Mouse (Mus musculus) left cerebral cortex, postnatal 14 days (tissue): ENCODE data around the gene Snap47. TPM values are rescaled to one million over a fixed set of nuclear protein-coding genes. Genes with fewer than 3 reads are reported as not detected.
"Not testable (repeated sequence)": the region's sequence is repeated elsewhere in the genome, so short reads cannot be mapped to it uniquely, and the experiment has no call there.

Source experiments
- DNase-seq, 2 experiments: peaks; one replicate each; pipeline ENCODE4 v3.0.0; 2021 to 2022; ENCODE audit warnings: low spot score in 2 of 2, mixed read lengths in 1 of 2
- intact Hi-C: fragments of 180-260 bp; cut with DNase I; formaldehyde crosslinking; loops from one replicate; pipeline ENCODE4 v1.15.1; 2025
- total RNA-seq, 2 experiments: library from RNA; stranded (reverse); gene quantifications; 2 replicates each; pipeline ENCODE4 v1.2.3; 2021

Snap47 gene
- total RNA-seq, 2 experiments from 2014 or later = 388 to 398 TPM

GRCm38 (mm10) chr11:59385123-59385522, 65.9 kb downstream of the Snap47 start:
- intact Hi-C loops = no loop called here
- no peak for DNase-seq

- intact Hi-C loops = no loop called here
- DNase-seq = no peak
Observed at GRCm38 (mm10) chr11:59384441-59384959, 66.5 kb downstream of the Snap47 start.

GRCm38 (mm10) chr11:59379547-59379946, 71.4 kb downstream of the Snap47 start:
- intact Hi-C loops = no loop called here
- DNase-seq = no peak

GRCm38 (mm10) chr11:59377999-59378398, 73.0 kb downstream of the Snap47 start:
- intact Hi-C loops = no loop called here
- no peak for DNase-seq

GRCm38 (mm10) chr11:59375475-59375874, 75.5 kb downstream of the Snap47 start, which contains the start of gene Prss38:
Gene Prss38 (minus strand): TSS chr11:59375657.
- intact Hi-C loops = no loop called here
- DNase-seq = no peak

GRCm38 (mm10) chr11:59369848-59370247, 81.1 kb downstream of the Snap47 start:
- intact Hi-C loops = no loop called here
- DNase-seq = no peak

GRCm38 (mm10) chr11:59367955-59368354, 83.0 kb downstream of the Snap47 start:
- intact Hi-C loops, DNase-seq: not testable (repeated sequence)

GRCm38 (mm10) chr11:59366633-59367032, 84.4 kb downstream of the Snap47 start:
- intact Hi-C loops = no loop called here
- DNase-seq = no peak

- DNase-seq = no peak
- intact Hi-C loops = no loop called here
Observed at GRCm38 (mm10) chr11:59366031-59366430, 85.0 kb downstream of the Snap47 start.

- intact Hi-C loops = no loop called here
- no peak for DNase-seq
Observed at GRCm38 (mm10) chr11:59364417-59364816, 86.6 kb downstream of the Snap47 start.

- intact Hi-C loops = no loop called here
Observed at GRCm38 (mm10) chr11:59364007-59364406, 87.0 kb downstream of the Snap47 start.

GRCm38 (mm10) chr11:59361291-59361690, 89.7 kb downstream of the Snap47 start:
- intact Hi-C loops = no loop called here
- DNase-seq = no peak

More at GRCm38 (mm10) chr11:59364007-59364406, 87.0 kb downstream of the Snap47 start:
- DNase-seq = no peak

Other genes starting within 250 kb of the Snap47 start
- 10 to 100 TPM; 38.5 to 39.9 TPM for gene Mrpl55, start 248.7 kb downstream of the Snap47 start, total RNA-seq
- gene 2310033P09Rik, start 242.9 kb downstream of the Snap47 start, total RNA-seq = 10 to 100 TPM; 18.3 to 19.2 TPM
- 100 to 1,000 TPM; 417 to 455 TPM for gene Arf1, start 222.9 kb downstream of the Snap47 start, total RNA-seq
- not detected for gene Wnt3a, start 160.4 kb downstream of the Snap47 start, total RNA-seq
- gene Wnt9a, start 144.3 kb downstream of the Snap47 start, total RNA-seq = 10 to 100 TPM; 17.1 to 19.9 TPM
- gene Prss38, start 75.5 kb downstream of the Snap47 start, total RNA-seq = not detected
- 10 to 100 TPM; 30.7 to 32.7 TPM for gene Jmjd4, start 1.1 kb downstream of the Snap47 start, total RNA-seq
- 1 to 10 TPM; 3.7 to 3.9 TPM for gene Zfp867, start 21.3 kb upstream of the Snap47 start, total RNA-seq
- 10 to 100 TPM; 12.5 to 14.0 TPM for gene Zkscan17, start 75.6 kb upstream of the Snap47 start, total RNA-seq
- 1 to 10 TPM in 1 of 2 experiments, under 1 TPM in 1; 0.80 to 1.1 TPM for gene Nlrp3, start 90.4 kb upstream of the Snap47 start, total RNA-seq
- not detected for gene Olfr222, start 125.0 kb upstream of the Snap47 start, total RNA-seq
- not detected for gene Olfr223, start 142.1 kb upstream of the Snap47 start, total RNA-seq
- 100 to 1,000 TPM; 249 to 264 TPM for gene Mprip, start 210.1 kb upstream of the Snap47 start, total RNA-seq